Mouse (Mus musculus) midbrain, postnatal 0 days (tissue): ENCODE measurements around the gene Sema7a. TPM values are rescaled to one million over a fixed set of nuclear protein-coding genes. Genes with fewer than 3 reads are reported as not detected.
A peak's percentile ranks its signal among the peaks of the same experiment; 100 is the strongest.

Experiments used
- ATAC-seq: fragments of 200-750 bp; cut with Nextera tagmentation; 2 replicates; pipeline ENCODE4 v1.8.0; 2017; ENCODE audit warnings: moderate number of reproducible peaks, mild to moderate bottlenecking, moderate TSS enrichment, moderate library complexity; ENCODE audit not compliant: low FRiP score
- DNase-seq: peaks from one replicate; pipeline ENCODE4 v3.0.0-alpha.2; 2015; ENCODE audit warnings: low spot score
- H3K27ac ChIP-seq: fragments of 300-500 bp; sonication (generic); 2 replicates; pipeline ENCODE4 v1.5.1; 2014; ENCODE audit warnings: low read depth, mild to moderate bottlenecking, low read length, mixed read lengths
- H3K27me3 ChIP-seq: fragments of 300-500 bp; sonication (generic); 2 replicates; pipeline ENCODE4 v1.6.1; 2014; ENCODE audit warnings: low read length, control low read depth, mixed read lengths; ENCODE audit not compliant: insufficient read depth
- H3K36me3 ChIP-seq: fragments of 300-500 bp; sonication (generic); 2 replicates; pipeline ENCODE4 v1.6.1; 2014; ENCODE audit warnings: low read length, control low read depth, mixed read lengths; ENCODE audit not compliant: insufficient read depth
- H3K4me1 ChIP-seq: fragments of 300-500 bp; sonication (generic); 2 replicates; pipeline ENCODE4 v1.6.1; 2014; ENCODE audit warnings: mild to moderate bottlenecking, control low read depth, antibody characterized with exemption, low read length, mixed read lengths; ENCODE audit not compliant: insufficient read depth
- H3K4me2 ChIP-seq: fragments of 300-500 bp; sonication (generic); 2 replicates; pipeline ENCODE4 v1.6.1; 2014; ENCODE audit warnings: low read depth, mild to moderate bottlenecking, low read length, mixed read lengths; ENCODE audit not compliant: poor library complexity, severe bottlenecking
- H3K4me3 ChIP-seq: fragments of 300-500 bp; sonication (generic); 2 replicates; pipeline ENCODE4 v1.5.1; 2014; ENCODE audit warnings: low read depth, mild to moderate bottlenecking, low read length, moderate library complexity
- H3K9ac ChIP-seq: fragments of 300-500 bp; sonication (generic); replicated peaks from 2 replicates; pipeline ENCODE4 v1.6.1; 2014; ENCODE audit warnings: mild to moderate bottlenecking, low read length, moderate library complexity, mixed read lengths; ENCODE audit not compliant: poor library complexity, severe bottlenecking
- H3K9me3 ChIP-seq: fragments of 300-500 bp; sonication (generic); 2 replicates; pipeline ENCODE4 v1.6.1; 2016; ENCODE audit warnings: low read length, control low read depth
- CTCF ChIP-seq: IDR thresholded peaks from 2 replicates; pipeline ENCODE4 v1.5.1; 2016; ENCODE audit warnings: antibody characterized with exemption, mild to moderate bottlenecking
- WGBS: fragments of 180-500 bp; shearing (Covaris S2); extraction: QIAGEN DNeasy Blood & Tissue Kit; methylation state at CpG from one replicate; pipeline ENCODE4 v1.1.7; 2014; 5-methylcytosine and 5-hydroxymethylcytosine counted together
- polyA plus RNA-seq: library from polyadenylated mRNA; unstranded; fragments of >200 nt; fragmentation: Nextera tagmentation; extraction: Ambion mirVana; gene quantifications from 2 replicates; pipeline ENCODE4 v1.2.1, GENCODE M21; 2015
- total RNA-seq: library from RNA; depleted of rRNA; stranded (reverse); fragments of >200 nt; gene quantifications from 2 replicates; pipeline ENCODE4 v1.2.3, GENCODE M21; 2014; rRNA removed

Gene Sema7a
- total and polyA plus RNA-seq, 2 experiments from 2014 or later, result 3.2 to 49.5 TPM

GRCm38 (mm10) chr9:58008336-58009014, 68.6 kb downstream of the Sema7a start:
- H3K36me3 ChIP-seq, result no peaks in the 10 kb centered on the region
- H3K27me3 ChIP-seq, result no peaks in the 10 kb centered on the region
- peaks cover 4% of the 10 kb centered on the region for H3K4me1 ChIP-seq
- peak overlapping the region; percentile 30; the same call in 1 of the 2 replicates for H3K4me2 ChIP-seq
- no peak for TF ChIP-seq CTCF
- DNase-seq (peak; percentile 25), ATAC-seq (peak; percentile 74)
- no peak overlapping the region for H3K9ac ChIP-seq
- H3K9me3 ChIP-seq, result no peaks in the 10 kb centered on the region
- WGBS, result 45% methylated on average over 12 of the region's 12 CpGs
- no peak overlapping the region for H3K4me3 ChIP-seq
- peak overlapping the region; percentile 72 for H3K27ac ChIP-seq

GRCm38 (mm10) chr9:58009015-58009362, 69.1 kb downstream of the Sema7a start:
- peak; percentile 88 for ATAC-seq
- 3% methylated on average over 6 of the region's 6 CpGs for WGBS
- DNase-seq, result peak; percentile 95
- Histone ChIP-seq H3K9me3 (no peaks in the 10 kb centered on the region), H3K27ac (peak overlapping the region; percentile 72), H3K27me3 (no peaks in the 10 kb centered on the region), H3K9ac (no peak overlapping the region), H3K4me1 (peaks cover 4% of the 10 kb centered on the region), H3K4me2 (peak overlapping the region; percentile 30; the same call in 1 of the 2 replicates), H3K36me3 (no peaks in the 10 kb centered on the region), H3K4me3 (no peak overlapping the region)
- TF ChIP-seq CTCF, result no peak

GRCm38 (mm10) chr9:58009588-58009987, 69.7 kb downstream of the Sema7a start:
- no peak overlapping the region for H3K27ac ChIP-seq
- WGBS, result 38% methylated on average over 3 of the region's 3 CpGs
- DNase-seq (no peak), ATAC-seq (no peak)
- H3K4me2 ChIP-seq, result no peak overlapping the region
- TF ChIP-seq CTCF, result peak; percentile 43
- no peak overlapping the region for H3K4me3 ChIP-seq
- H3K9ac ChIP-seq, result no peak overlapping the region
- H3K9me3 ChIP-seq, result no peaks in the 10 kb centered on the region
- no peaks in the 10 kb centered on the region for H3K36me3 ChIP-seq
- H3K4me1 ChIP-seq, result peaks cover 4% of the 10 kb centered on the region
- H3K27me3 ChIP-seq, result no peaks in the 10 kb centered on the region

- ATAC-seq, result no peak
- H3K9ac ChIP-seq, result no peak overlapping the region
- H3K27me3 ChIP-seq, result no peaks in the 10 kb centered on the region
- no peak for TF ChIP-seq CTCF
- H3K27ac ChIP-seq, result no peak overlapping the region
- no peak overlapping the region for H3K4me3 ChIP-seq
- H3K4me2 ChIP-seq, result no peak overlapping the region
- no peaks in the 10 kb centered on the region for H3K9me3 ChIP-seq
- no peaks in the 10 kb centered on the region for H3K36me3 ChIP-seq
- DNase-seq, result no peak
- WGBS, result 63% methylated on average over 7 of the region's 7 CpGs
- H3K4me1 ChIP-seq, result peaks cover 4% of the 10 kb centered on the region
Observed at GRCm38 (mm10) chr9:58011027-58011426, 71.1 kb downstream of the Sema7a start.

DNA sequence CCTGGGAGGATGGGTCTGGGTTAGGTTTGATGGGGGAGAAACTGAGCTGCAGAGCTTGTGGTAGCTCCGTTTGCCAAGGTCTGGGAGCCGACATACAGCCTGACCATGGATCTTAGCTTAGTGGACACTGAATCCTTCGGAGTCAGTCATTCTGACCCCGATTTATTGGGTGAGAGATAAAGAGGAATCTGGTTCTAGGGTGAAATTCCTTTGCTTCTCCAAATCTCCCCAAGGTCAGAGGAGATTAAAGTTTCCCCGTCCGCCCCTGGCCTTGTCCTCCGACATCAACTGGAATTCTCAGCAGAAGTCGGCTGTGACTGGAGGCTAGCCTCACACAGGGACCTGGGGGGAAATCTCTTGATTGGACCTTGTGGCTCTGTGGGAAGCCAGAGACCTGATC, 71.6 kb downstream of the Sema7a start:
- no peak for TF ChIP-seq CTCF
- ATAC-seq (no peak), DNase-seq (no peak)
- Histone ChIP-seq H3K36me3 (no peaks in the 10 kb centered on the region), H3K9ac (no peak overlapping the region), H3K27ac (no peak overlapping the region), H3K4me3 (no peak overlapping the region), H3K4me2 (no peak overlapping the region), H3K9me3 (no peaks in the 10 kb centered on the region), H3K27me3 (no peaks in the 10 kb centered on the region), H3K4me1 (peaks cover 4% of the 10 kb centered on the region)
- WGBS, result 80% methylated on average over 8 of the region's 8 CpGs

Other genes with a start within 250 kb of the Sema7a start
- 10.6 and 11.9 TPM in 2 replicates for gene Edc3, start 231.6 kb upstream of the Sema7a start, total RNA-seq
- 27.3 and 27.8 TPM in 2 replicates for gene Edc3, start 231.6 kb upstream of the Sema7a start, polyA plus RNA-seq
- gene Clk3, start 174.3 kb upstream of the Sema7a start, total RNA-seq, result 82.1 and 83.7 TPM in 2 replicates
- gene Clk3, start 174.3 kb upstream of the Sema7a start, polyA plus RNA-seq, result 53.4 and 54.3 TPM in 2 replicates
- gene Arid3b, start 103.3 kb upstream of the Sema7a start, total RNA-seq, result 4.9 and 5.3 TPM in 2 replicates
- gene Arid3b, start 103.3 kb upstream of the Sema7a start, polyA plus RNA-seq, result 3.7 and 4.6 TPM in 2 replicates
- 103 and 132 TPM in 2 replicates for gene Ubl7, start 29.1 kb upstream of the Sema7a start, total RNA-seq
- 161 and 169 TPM in 2 replicates for gene Ubl7, start 29.1 kb upstream of the Sema7a start, polyA plus RNA-seq
- gene Cyp11a1, start 66.3 kb downstream of the Sema7a start, total RNA-seq, result 0.22 and 1.3 TPM in 2 replicates
- 1.3 and 1.5 TPM in 2 replicates for gene Cyp11a1, start 66.3 kb downstream of the Sema7a start, polyA plus RNA-seq
- 19.6 and 20.8 TPM in 2 replicates for gene Stra6, start 123.7 kb downstream of the Sema7a start, total RNA-seq
- 8.8 and 9.2 TPM in 2 replicates for gene Stra6, start 123.7 kb downstream of the Sema7a start, polyA plus RNA-seq
- gene Ccdc33, start 178.7 kb downstream of the Sema7a start, total RNA-seq, result 0.24 and 0.27 TPM in 2 replicates
- 1.1 and 1.4 TPM in 2 replicates for gene Ccdc33, start 178.7 kb downstream of the Sema7a start, polyA plus RNA-seq